Mouse (Mus musculus) MEL (cell line): Measurements from ENCODE around the gene Slc30a2.

Source experiments
- CHD1 ChIP-seq: IDR thresholded peaks from 2 replicates; pipeline ENCODE4 v1.6.1; 2012; ENCODE audit warnings: low read depth, mild to moderate bottlenecking, inconsistent platforms, low read length, improper control_type of control experiment
- CTCF ChIP-seq, 3 experiments: IDR thresholded peaks in 2 of 3; conservative IDR thresholded peaks in 1 of 3; 2 replicates each; pipeline ENCODE4 v1.5.1; 2011 to 2012; ENCODE audit warnings: low read length in 3 of 3, low read depth in 2 of 3, mild to moderate bottlenecking in 2 of 3, improper control_type of control experiment in 1 of 3, inconsistent platforms in 1 of 3, mixed read lengths in 1 of 3, moderate library complexity in 1 of 3; ENCODE audit not compliant: control insufficient read depth in 1 of 3, insufficient read depth in 1 of 3, poor library complexity in 1 of 3, severe bottlenecking in 1 of 3
- EP300 ChIP-seq, 2 experiments: IDR thresholded peaks; 2 replicates each; pipeline ENCODE4 v1.6.1; 2011; ENCODE audit warnings: improper control_type of control experiment in 2 of 2, low read length in 2 of 2, low read depth in 1 of 2, mild to moderate bottlenecking in 1 of 2
- MAX ChIP-seq: IDR thresholded peaks from 2 replicates; pipeline ENCODE4 v1.6.1; 2011; ENCODE audit warnings: low read length, improper control_type of control experiment
- NELFE ChIP-seq: IDR thresholded peaks from 2 replicates; pipeline ENCODE4 v1.6.1; 2011; ENCODE audit warnings: low read depth, low read length, improper control_type of control experiment
- POLR2A ChIP-seq, 2 experiments: IDR thresholded peaks; 2 replicates each; pipeline ENCODE4 v1.6.1; 2011 to 2012; ENCODE audit warnings: low read length in 2 of 2, mild to moderate bottlenecking in 2 of 2, control low read depth in 1 of 2, improper control_type of control experiment in 1 of 2, low read depth in 1 of 2, moderate library complexity in 1 of 2; ENCODE audit not compliant: control insufficient read depth in 1 of 2, insufficient read depth in 1 of 2, poor library complexity in 1 of 2
- RAD21 ChIP-seq: IDR thresholded peaks from 2 replicates; pipeline ENCODE4 v1.6.1; 2011; ENCODE audit warnings: mild to moderate bottlenecking, low read depth, low read length, improper control_type of control experiment
- TAL1 ChIP-seq: IDR thresholded peaks from 2 replicates; pipeline ENCODE4 v1.6.1; 2012; ENCODE audit warnings: mild to moderate bottlenecking, inconsistent platforms, low read length, moderate library complexity, mixed read lengths
- TBP ChIP-seq: IDR thresholded peaks from 2 replicates; pipeline ENCODE4 v1.8.0; 2011; ENCODE audit warnings: low read depth, low read length, improper control_type of control experiment
- UBTF ChIP-seq: IDR thresholded peaks from 2 replicates; pipeline ENCODE4 v1.6.1; 2012; ENCODE audit warnings: low read depth, mild to moderate bottlenecking, inconsistent platforms, low read length, improper control_type of control experiment, moderate library complexity, borderline replicate concordance; ENCODE audit not compliant: insufficient read depth
- USF2 ChIP-seq, 2 experiments: IDR thresholded peaks; 2 replicates each; pipeline ENCODE4 v1.6.1; 2011 to 2012; ENCODE audit warnings: improper control_type of control experiment in 2 of 2, low read length in 2 of 2, borderline replicate concordance in 1 of 2, inconsistent platforms in 1 of 2, low read depth in 1 of 2, mild to moderate bottlenecking in 1 of 2; ENCODE audit not compliant: insufficient read depth in 1 of 2

DNA sequence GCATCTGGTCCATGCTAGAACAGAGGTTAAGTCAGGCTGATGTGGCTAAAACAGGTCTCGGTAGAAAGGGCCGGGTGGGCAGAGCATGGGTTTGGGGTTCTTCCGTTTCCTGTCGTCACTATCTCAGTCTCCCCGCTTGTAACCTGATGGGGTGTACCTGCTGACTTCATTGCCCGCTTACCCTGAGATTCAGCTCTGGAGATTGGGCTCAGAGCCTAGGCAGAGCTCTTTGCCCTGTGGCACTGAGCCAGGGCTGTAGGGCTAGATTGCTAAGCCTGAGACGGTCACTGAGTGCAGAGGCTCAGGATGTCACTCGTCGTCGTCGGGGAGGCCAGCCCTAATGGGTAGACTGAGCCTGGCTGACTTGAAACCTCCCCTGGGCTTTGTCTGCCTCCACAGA, 5.1 kb downstream of the Slc30a2 start:
- TF ChIP-seq CTCF (IDR thresholded peaks at IDR 0.05 in 2 of 3, conservative IDR thresholded peaks at IDR 0.05 in 1 of 3; ENCODE audit: control insufficient read depth in 1 of 3, insufficient read depth in 1 of 3, low read depth in 2 of 3, low read length in 3 of 3, poor library complexity in 1 of 3, severe bottlenecking in 1 of 3) (no peak), POLR2A (IDR thresholded peaks at IDR 0.05; ENCODE audit: control insufficient read depth in 1 of 2, insufficient read depth in 1 of 2, low read depth in 1 of 2, low read length in 2 of 2, poor library complexity in 1 of 2) (peak in 1 of 2 experiments; percentile 32; a peak in 1 of 4 replicates), TBP (no peak), CHD1 (no peak), TAL1 (peak; percentile 28; the same call in 1 of the 2 replicates), UBTF (no peak), RAD21 (no peak), EP300 (IDR thresholded peaks at IDR 0.05; ENCODE audit: low read depth in 1 of 2, low read length in 2 of 2) (peak; percentile 78 to 80), NELFE (peak; percentile 30; the same call in 1 of the 2 replicates), MAX (peak; percentile 48; the same call in 1 of the 2 replicates), USF2 (IDR thresholded peaks at IDR 0.05; ENCODE audit: borderline replicate concordance in 1 of 2, insufficient read depth in 1 of 2, low read depth in 1 of 2, low read length in 2 of 2) (no peak)
